Mouse (Mus musculus): ENCODE data around the gene Plcg2.

DNA sequence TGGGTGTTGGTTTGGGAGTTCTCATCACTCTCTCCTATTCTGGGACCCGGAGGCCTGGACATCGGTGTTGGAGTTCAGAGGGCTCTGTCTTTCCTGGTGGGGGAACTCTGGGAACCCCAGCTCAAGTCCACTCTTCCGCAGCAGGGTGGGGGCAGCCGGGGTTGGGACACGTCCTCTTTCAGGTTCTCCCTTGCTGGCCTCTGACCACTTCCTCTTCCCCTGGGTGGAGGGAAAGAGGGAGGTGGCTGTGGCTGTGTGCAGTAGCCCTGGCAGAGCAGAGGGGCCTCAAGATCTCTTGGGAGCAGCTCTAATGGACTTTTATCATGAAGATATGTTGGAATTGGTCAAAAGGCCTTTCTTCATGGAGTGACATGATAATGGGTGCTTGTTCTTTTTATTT, 16.3 kb upstream of the Plcg2 start:
- TF ChIP-seq CTCF (IDR thresholded peaks at IDR 0.05; ENCODE audit: low read depth), result no peak
- no peak for TF ChIP-seq EP300 (IDR thresholded peaks at IDR 0.05; ENCODE audit: low read depth)

Data from liver, postnatal 0 days (tissue).